Mouse (Mus musculus): Measurements from ENCODE around the gene Dnajb7.

DNA sequence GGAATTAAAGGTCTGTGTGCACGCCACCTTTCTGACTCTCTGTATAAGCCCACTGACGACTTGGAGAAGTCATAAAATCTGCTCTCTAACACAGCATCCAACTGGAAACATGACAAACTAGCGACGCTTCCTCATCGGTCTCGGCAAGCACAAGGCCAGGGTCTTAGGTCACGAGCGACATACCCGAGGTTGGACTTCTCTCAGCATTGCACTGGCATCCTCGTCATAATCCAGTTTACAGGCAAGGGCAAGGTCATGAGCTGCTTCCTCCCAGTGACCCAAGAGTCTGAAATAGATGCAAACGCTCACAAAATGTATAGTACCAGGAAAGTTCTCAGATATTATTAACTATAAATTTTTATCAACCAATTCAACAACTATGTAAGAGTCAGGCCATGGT lies 33.5 kb downstream of the Dnajb7 start:
- TF ChIP-seq TAL1 (IDR thresholded peaks at IDR 0.05; ENCODE audit: low read length): no peak
- no peak for TF ChIP-seq GATA1 (IDR thresholded peaks at IDR 0.05; ENCODE audit: low read length)
